Mouse (Mus musculus): ENCODE data around the gene Ankrd39. TPM values are rescaled to one million over a fixed set of nuclear protein-coding genes. Genes with fewer than 3 reads are reported as not detected.
A peak's percentile ranks its signal among the peaks of the same experiment; 100 is the strongest.

Gene Ankrd39
- polyA plus RNA-seq, 1 experiment from 2014 or later, result 19.6 TPM

DNA sequence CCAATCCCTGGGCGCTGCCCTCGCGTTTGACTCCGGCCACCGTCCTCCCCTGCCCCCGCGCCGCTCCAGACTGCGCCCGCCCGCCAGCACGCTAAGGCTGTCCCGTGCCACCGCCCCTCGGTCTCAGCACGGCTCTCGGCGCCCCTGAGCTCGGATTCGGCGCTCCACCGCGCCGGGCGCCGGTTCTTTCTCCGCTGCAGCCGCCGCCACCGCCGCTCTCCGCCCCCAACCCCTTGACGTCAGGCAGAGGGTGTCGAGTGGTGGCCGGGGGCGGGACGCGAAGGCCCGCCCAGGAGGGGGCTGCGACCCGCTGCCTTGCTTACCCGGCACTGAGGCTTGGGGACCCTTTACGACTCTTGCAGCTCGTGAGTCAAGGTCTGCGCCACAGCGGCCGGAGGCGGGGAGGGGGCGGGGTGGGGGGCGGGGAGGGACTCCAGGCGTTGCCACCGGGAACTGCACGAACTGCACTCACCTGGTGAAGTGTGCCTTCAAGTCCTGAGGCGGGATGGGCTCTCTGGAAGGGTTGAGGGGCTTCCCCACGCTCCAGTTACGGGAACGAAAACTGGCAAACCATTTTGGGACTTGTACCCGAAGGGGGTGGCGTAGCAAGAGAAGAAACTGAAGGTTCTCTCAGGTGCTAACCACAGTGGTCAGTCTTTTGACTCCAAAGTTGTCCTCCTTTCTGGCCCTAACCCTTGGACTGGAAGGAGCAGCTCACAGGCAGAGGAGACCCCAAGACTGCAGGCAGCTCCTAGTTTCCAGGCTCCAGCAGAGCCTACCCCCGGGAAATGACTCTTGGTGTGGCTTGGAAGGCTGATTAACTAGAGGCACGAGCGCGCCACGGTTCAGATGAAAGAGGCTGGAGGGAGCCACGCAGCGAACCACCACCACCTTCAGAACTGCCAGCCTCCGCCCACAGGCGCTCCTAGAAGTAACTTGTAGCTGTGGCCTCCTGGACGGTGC is 11.1 kb upstream of the Ankrd39 start, which contains the start of gene Sema4c:
TSS of gene Sema4c (minus strand) at position 319 of the 963 bp plus-strand sequence.
- Histone ChIP-seq H3K4me3 (peak within 1 kb of the TSS; percentile 94), H3K27ac (replicated peaks) (peak within 1 kb of the TSS; percentile 99), H3K36me3 (peaks cover 20% of the 10 kb centered on the region), H3K9ac (replicated peaks) (peak within 1 kb of the TSS; percentile 98), H3K9me3 (no peaks in the 10 kb centered on the region), H3K4me2 (replicated peaks) (peak within 1 kb of the TSS; percentile 99), H3K4me1 (peaks cover 41% of the 10 kb centered on the region), H3K27me3 (peaks cover 8% of the 10 kb centered on the region)
- WGBS, result under 1% methylated on average over 57 of the region's 69 CpGs
- peak; percentile 74 for ATAC-seq (ENCODE audit: low FRiP score, low read depth)

DNA sequence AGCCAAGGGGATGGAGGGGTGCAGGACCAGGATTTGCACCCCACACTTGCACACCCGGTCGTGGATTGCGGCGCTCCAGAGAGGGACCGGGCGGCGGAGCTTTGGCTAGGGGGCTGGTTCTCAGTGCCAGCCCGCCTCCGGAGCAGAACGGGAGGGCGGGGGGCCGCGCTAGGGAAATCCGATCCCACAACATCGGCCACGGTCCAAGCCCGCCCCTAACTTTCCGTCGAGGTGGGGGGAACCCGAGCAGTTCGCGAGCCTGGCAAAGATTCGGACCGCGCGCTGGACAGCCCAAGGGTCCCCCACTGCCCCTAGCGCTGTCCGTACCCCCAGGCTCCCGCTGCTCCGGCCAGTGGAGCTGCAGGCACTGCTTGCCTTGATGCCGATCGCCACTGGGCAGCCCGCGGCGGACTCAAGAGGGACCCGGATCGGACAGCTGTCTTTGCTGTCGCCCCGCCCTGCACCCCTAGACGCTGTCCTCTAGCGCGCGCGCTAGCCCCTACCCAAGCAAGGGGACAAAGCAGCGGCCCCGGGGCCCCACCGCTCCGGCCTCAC is 10.3 kb upstream of the Ankrd39 start:
- H3K27ac ChIP-seq (replicated peaks), result peak overlapping the region; percentile 99
- peaks cover 28% of the 10 kb centered on the region for H3K36me3 ChIP-seq
- no peaks in the 10 kb centered on the region for H3K9me3 ChIP-seq
- peaks cover 41% of the 10 kb centered on the region for H3K4me1 ChIP-seq
- peak overlapping the region; percentile 98 for H3K9ac ChIP-seq (replicated peaks)
- H3K4me3 ChIP-seq, result peak overlapping the region; percentile 94
- WGBS, result under 1% methylated on average over 48 of the region's 48 CpGs
- H3K27me3 ChIP-seq, result peaks cover 8% of the 10 kb centered on the region
- H3K4me2 ChIP-seq (replicated peaks), result peak overlapping the region; percentile 99
- ATAC-seq (ENCODE audit: low FRiP score, low read depth), result peak; percentile 66

DNA sequence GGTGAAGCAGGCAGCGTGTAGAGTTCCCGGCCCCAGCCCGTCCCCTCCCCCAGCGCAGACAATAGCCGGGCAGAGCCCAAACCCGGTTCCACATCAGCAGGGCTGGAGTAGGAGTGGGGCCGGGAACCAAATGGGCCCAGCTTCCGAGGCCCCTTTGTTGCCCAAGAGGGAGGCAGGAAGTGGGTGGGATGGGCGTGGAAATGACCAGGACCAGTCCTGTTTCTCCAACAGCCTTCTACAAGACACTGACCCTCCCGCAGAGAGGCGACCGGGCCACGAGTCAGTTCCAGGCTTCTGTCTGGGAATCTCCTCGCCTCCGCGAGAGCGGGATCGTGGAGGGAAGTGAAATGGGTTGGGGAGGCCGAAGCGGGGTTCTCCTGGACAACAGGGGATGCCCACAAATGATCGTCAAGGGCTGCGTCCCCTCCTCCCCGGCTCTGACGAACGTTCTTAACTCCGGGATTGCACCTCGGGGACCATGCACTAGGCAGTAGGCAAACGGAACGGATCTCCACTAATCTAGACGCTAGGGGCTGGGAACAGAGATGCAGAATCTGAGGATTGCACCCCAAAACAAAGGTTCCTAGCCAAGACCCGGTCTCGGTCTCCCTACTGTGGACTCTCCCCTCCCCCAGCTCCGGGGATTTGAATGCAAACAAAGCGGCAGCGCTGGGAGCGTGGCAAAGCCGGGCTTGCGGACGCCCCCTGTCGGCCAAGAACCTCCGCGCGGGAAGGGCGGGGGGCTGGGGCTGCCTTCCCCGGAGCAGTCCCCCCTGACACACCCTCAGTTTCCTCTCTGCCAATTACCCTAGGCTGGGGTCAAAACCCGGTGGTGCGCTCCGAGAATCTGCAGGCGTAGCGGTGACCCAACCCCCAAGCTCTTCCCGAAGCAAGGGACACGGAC is 9.6 kb upstream of the Ankrd39 start:
- WGBS, result under 1% methylated on average over 52 of the region's 52 CpGs
- ATAC-seq (ENCODE audit: low FRiP score, low read depth), result peak; percentile 70
- H3K9me3 ChIP-seq, result no peaks in the 10 kb centered on the region

DNA sequence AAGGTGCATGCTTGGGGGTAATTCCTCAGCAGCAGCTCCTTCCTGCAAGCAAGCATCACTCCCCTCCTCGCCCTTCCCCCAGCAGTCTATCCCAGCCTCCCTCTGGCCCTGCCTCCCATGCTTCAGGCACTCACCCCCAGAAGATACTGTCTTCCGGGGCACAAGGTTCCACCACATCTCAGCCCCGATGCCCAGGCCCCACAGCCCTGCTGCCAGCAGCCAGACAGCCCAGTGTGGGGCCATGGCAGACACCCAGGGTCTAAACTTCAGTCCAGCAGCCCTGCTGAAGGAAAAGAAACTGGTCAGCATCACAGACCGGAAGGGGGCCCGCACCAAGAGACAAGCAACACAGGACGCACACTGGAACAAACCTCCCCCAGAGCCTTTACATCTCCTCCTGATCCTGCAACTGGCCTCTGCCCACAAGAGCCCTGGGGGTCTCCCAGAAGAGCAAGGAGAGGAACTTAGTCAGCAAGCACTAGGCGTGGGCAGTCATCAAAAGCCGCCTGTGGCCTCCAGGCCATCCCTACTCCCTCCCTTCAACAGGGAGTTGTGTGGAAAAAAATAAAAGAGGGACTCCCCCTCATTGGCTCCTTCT is 8.7 kb upstream of the Ankrd39 start:
- Histone ChIP-seq H3K4me1 (peaks cover 41% of the 10 kb centered on the region), H3K4me2 (replicated peaks) (peak overlapping the region; percentile 99), H3K27me3 (peaks cover 6% of the 10 kb centered on the region), H3K9ac (replicated peaks) (peak overlapping the region; percentile 98), H3K36me3 (peaks cover 44% of the 10 kb centered on the region), H3K27ac (replicated peaks) (peak overlapping the region; percentile 99), H3K9me3 (no peaks in the 10 kb centered on the region), H3K4me3 (peak overlapping the region; percentile 94)
- no peak for ATAC-seq (ENCODE audit: low FRiP score, low read depth)
- WGBS, result 5% methylated on average over 8 of the region's 8 CpGs

More for the DNA sequence above, 9.6 kb upstream of the Ankrd39 start:
- Histone ChIP-seq H3K4me1 (peaks cover 41% of the 10 kb centered on the region), H3K4me2 (replicated peaks) (peak overlapping the region; percentile 99), H3K27ac (replicated peaks) (peak overlapping the region; percentile 99), H3K36me3 (peaks cover 35% of the 10 kb centered on the region), H3K27me3 (peaks cover 8% of the 10 kb centered on the region), H3K4me3 (peak overlapping the region; percentile 94), H3K9ac (replicated peaks) (peak overlapping the region; percentile 98)

- peaks cover 55% of the 10 kb centered on the region for H3K36me3 ChIP-seq
- peak overlapping the region; percentile 94 for H3K4me3 ChIP-seq
- peak overlapping the region; percentile 99 for H3K4me2 ChIP-seq (replicated peaks)
- no peak overlapping the region for H3K27ac ChIP-seq (replicated peaks)
- H3K9me3 ChIP-seq, result no peaks in the 10 kb centered on the region
- no peak for ATAC-seq (ENCODE audit: low FRiP score, low read depth)
- peaks cover 41% of the 10 kb centered on the region for H3K4me1 ChIP-seq
- peak overlapping the region; percentile 98 for H3K9ac ChIP-seq (replicated peaks)
- H3K27me3 ChIP-seq, result peaks cover 2% of the 10 kb centered on the region
- 80% methylated on average over 21 of the region's 21 CpGs for WGBS
Observed at GRCm38 (mm10) chr1:36554633-36555399, 7.6 kb upstream of the Ankrd39 start.

DNA sequence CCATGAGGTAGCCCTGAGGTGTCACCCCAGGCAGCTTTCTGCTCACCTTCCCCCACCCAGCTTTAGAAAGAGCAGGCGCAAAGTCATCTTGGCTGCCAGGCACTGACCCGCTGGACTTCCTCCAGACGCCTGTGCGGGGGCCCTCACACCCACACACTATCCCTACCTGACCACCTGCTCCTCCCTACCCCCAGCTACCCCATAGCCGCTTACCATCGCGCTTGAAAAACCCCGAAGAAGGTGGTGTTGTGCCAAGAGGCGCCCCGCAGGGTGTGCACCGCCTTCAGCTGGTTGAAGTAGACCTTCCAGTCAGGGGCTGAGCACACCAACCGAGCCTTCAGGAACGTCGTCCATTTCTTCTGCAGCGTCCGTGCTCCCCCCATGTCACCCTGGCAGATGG is 5.3 kb upstream of the Ankrd39 start:
- no peak overlapping the region for H3K9ac ChIP-seq (replicated peaks)
- H3K4me2 ChIP-seq (replicated peaks), result no peak overlapping the region
- H3K36me3 ChIP-seq, result peaks cover 68% of the 10 kb centered on the region
- H3K4me3 ChIP-seq, result no peak overlapping the region
- H3K4me1 ChIP-seq, result peaks cover 48% of the 10 kb centered on the region
- no peak overlapping the region for H3K27ac ChIP-seq (replicated peaks)
- H3K27me3 ChIP-seq, result no peaks in the 10 kb centered on the region
- 90% methylated on average over 16 of the region's 16 CpGs for WGBS
- no peaks in the 10 kb centered on the region for H3K9me3 ChIP-seq
- no peak for ATAC-seq (ENCODE audit: low FRiP score, low read depth)

- H3K4me3 ChIP-seq, result no peak overlapping the region
- H3K27ac ChIP-seq (replicated peaks), result no peak overlapping the region
- no peaks in the 10 kb centered on the region for H3K27me3 ChIP-seq
- H3K36me3 ChIP-seq, result peaks cover 68% of the 10 kb centered on the region
- H3K9ac ChIP-seq (replicated peaks), result no peak overlapping the region
- H3K4me2 ChIP-seq (replicated peaks), result no peak overlapping the region
- no peak for ATAC-seq (ENCODE audit: low FRiP score, low read depth)
- 89% methylated on average over 17 of the region's 17 CpGs for WGBS
- peaks cover 50% of the 10 kb centered on the region for H3K4me1 ChIP-seq
- H3K9me3 ChIP-seq, result no peaks in the 10 kb centered on the region
Observed at GRCm38 (mm10) chr1:36551904-36552303, 4.7 kb upstream of the Ankrd39 start.

GRCm38 (mm10) chr1:36550075-36550863 is 3.0 kb upstream of the Ankrd39 start:
- Histone ChIP-seq H3K27ac (replicated peaks) (no peak overlapping the region), H3K9me3 (no peaks in the 10 kb centered on the region), H3K4me3 (no peak overlapping the region), H3K4me1 (peaks cover 54% of the 10 kb centered on the region), H3K9ac (replicated peaks) (no peak overlapping the region), H3K4me2 (replicated peaks) (no peak overlapping the region), H3K27me3 (no peaks in the 10 kb centered on the region), H3K36me3 (peaks cover 68% of the 10 kb centered on the region)
- 80% methylated on average over 20 of the region's 20 CpGs for WGBS
- no peak for ATAC-seq (ENCODE audit: low FRiP score, low read depth)

GRCm38 (mm10) chr1:36549491-36549890 is 2.2 kb upstream of the Ankrd39 start:
- peak overlapping the region; percentile 87; the same call in 1 of the 2 replicates for H3K27ac ChIP-seq (replicated peaks)
- WGBS, result 91% methylated on average over 18 of the region's 18 CpGs
- H3K27me3 ChIP-seq, result no peaks in the 10 kb centered on the region
- H3K36me3 ChIP-seq, result peaks cover 60% of the 10 kb centered on the region
- no peak overlapping the region for H3K9ac ChIP-seq (replicated peaks)
- no peak for ATAC-seq (ENCODE audit: low FRiP score, low read depth)
- 0 out of 2 replicates have a peak overlapping the region, but pooled peaks have one; percentile 7 for H3K4me3 ChIP-seq
- H3K9me3 ChIP-seq, result no peaks in the 10 kb centered on the region
- H3K4me1 ChIP-seq, result peaks cover 47% of the 10 kb centered on the region
- H3K4me2 ChIP-seq (replicated peaks), result peak overlapping the region; percentile 6; the same call in 1 of the 2 replicates

DNA sequence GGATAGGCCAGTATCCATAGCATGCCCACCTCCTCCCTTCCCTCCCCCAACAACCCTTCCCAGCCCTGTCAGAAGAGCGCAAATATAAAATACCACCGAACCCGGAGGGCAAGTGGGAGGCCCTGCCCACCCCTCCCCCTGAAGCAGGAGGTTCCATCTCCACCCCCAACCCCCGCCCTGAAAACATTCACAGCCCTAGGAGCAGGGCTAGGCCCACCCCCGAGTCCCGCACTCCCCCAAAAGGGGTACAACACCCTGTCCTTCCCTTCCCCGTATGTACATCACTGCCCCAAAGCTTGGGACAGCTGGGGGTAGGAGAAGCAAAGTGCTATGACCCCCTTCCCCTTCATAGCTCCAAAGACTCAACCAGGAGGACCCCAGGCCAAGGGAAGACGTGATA is 1.5 kb upstream of the Ankrd39 start:
- peaks cover 53% of the 10 kb centered on the region for H3K36me3 ChIP-seq

More for the DNA sequence above, 1.5 kb upstream of the Ankrd39 start:
- Histone ChIP-seq H3K9me3 (no peaks in the 10 kb centered on the region), H3K27ac (replicated peaks) (peak overlapping the region; percentile 87), H3K9ac (replicated peaks) (peak overlapping the region; percentile 16; the same call in 1 of the 2 replicates), H3K4me3 (no peak overlapping the region), H3K27me3 (no peaks in the 10 kb centered on the region), H3K4me1 (peaks cover 40% of the 10 kb centered on the region), H3K4me2 (replicated peaks) (peak overlapping the region; percentile 6; the same call in 1 of the 2 replicates)
- ATAC-seq (ENCODE audit: low FRiP score, low read depth), result no peak
- WGBS, result 58% methylated on average over 8 of the region's 8 CpGs
